Mouse (Mus musculus): ENCODE measurements around the gene Cox19. TPM values are rescaled to one million over a fixed set of nuclear protein-coding genes. Genes with fewer than 3 reads are reported as not detected.

The Cox19 gene
- polyA plus RNA-seq, 1 experiment from 2014 or later = 120 TPM

DNA sequence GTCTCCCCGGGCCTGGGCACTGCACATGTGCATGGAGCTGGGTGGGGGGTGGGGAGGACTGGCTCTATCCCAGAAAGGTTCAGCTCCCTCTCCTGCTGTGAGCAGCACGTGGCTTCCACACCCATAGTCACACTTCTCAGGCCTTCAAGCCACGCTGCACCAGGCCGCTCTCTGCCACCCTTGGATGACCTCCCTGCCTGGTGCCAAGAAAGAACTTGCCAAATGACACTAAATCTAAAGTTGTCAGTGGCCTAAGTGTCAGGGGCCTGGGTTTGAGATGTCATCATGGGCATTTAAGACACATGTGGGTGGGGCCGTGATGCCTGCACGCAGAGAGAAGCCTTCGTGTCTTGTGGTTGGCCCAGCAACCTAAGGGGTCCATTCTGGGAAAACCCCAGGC, 30.8 kb downstream of the Cox19 start:
- Histone ChIP-seq H3K4me2 (no peak overlapping the region), H3K9me3 (no peaks in the 10 kb centered on the region), H3K36me3 (no peaks in the 10 kb centered on the region), H3K4me3 (no peak overlapping the region), H3K9ac (no peak overlapping the region), H3K27me3 (peaks cover 23% of the 10 kb centered on the region), H3K4me1 (replicated peaks) (peaks cover 22% of the 10 kb centered on the region), H3K27ac (replicated peaks) (no peak overlapping the region)
- ATAC-seq (ENCODE audit: low read depth) = no peak
- WGBS = 74% methylated on average over 7 of the region's 7 CpGs

DNA sequence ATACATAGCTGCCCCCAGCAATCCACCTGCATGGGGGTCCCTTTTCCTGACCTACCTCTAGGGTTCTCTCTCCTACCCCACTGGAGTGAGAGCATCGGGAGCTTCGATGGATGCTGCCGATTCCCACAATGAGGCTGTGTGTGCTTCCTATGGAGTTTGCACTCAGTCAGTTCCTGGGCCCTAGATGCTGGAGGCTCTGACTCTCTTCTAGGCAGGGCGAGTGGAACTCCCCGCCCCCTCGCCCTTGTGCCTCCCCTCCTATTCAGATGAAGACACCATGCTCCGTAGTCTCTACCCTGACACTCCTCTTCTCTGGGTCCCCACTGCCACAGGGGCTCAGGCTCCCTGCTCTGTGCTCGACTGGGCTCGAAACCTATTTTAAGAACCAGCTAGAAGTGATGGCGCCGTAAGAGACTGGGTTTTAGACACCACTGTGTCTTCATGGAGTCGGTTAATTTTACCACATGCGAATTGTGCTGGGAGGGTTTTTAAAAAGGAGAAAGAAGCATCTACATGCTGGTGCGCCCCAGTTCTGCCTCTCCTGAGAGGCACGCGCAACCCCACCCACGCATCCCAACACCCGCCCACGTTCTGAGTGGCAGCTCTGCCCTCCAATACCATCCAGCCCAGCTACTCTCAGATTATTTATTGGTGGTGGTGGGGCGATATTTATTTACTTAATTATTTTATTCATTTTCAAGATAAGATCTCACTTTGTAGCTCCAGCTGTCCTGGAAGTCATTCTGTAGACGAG, 33.3 kb downstream of the Cox19 start:
- H3K4me3 ChIP-seq = no peak overlapping the region
- 66% methylated on average over 21 of the region's 21 CpGs for WGBS
- no peaks in the 10 kb centered on the region; the same call in 1 of the 2 replicates for H3K27me3 ChIP-seq
- ATAC-seq (ENCODE audit: low read depth) = no peak
- H3K36me3 ChIP-seq = no peaks in the 10 kb centered on the region
- no peak overlapping the region for H3K4me2 ChIP-seq
- H3K4me1 ChIP-seq (replicated peaks) = 0 out of 2 replicates have a peak, but pooled peaks cover 3% of the 10 kb centered on the region
- H3K9ac ChIP-seq = no peak overlapping the region
- no peaks in the 10 kb centered on the region for H3K9me3 ChIP-seq
- H3K27ac ChIP-seq (replicated peaks) = no peak overlapping the region

GRCm38 (mm10) chr5:139316982-139317675, 34.1 kb downstream of the Cox19 start:
- 82% methylated on average over 6 of the region's 6 CpGs for WGBS
- Histone ChIP-seq H3K27me3 (no peaks in the 10 kb centered on the region), H3K4me3 (no peak overlapping the region), H3K9ac (no peak overlapping the region), H3K4me1 (replicated peaks) (no peaks in the 10 kb centered on the region), H3K9me3 (no peaks in the 10 kb centered on the region), H3K4me2 (no peak overlapping the region), H3K36me3 (no peaks in the 10 kb centered on the region), H3K27ac (replicated peaks) (no peak overlapping the region)
- no peak for ATAC-seq (ENCODE audit: low read depth)

GRCm38 (mm10) chr5:139314941-139315642, 36.1 kb downstream of the Cox19 start:
- no peaks in the 10 kb centered on the region for H3K27me3 ChIP-seq
- H3K36me3 ChIP-seq = no peaks in the 10 kb centered on the region
- no peak overlapping the region for H3K4me2 ChIP-seq
- H3K4me1 ChIP-seq (replicated peaks) = no peaks in the 10 kb centered on the region
- 83% methylated on average over 12 of the region's 12 CpGs for WGBS
- no peak overlapping the region for H3K9ac ChIP-seq
- no peak overlapping the region for H3K4me3 ChIP-seq
- H3K27ac ChIP-seq (replicated peaks) = no peak overlapping the region
- no peak for ATAC-seq (ENCODE audit: low read depth)
- H3K9me3 ChIP-seq = no peaks in the 10 kb centered on the region

- no peaks in the 10 kb centered on the region for H3K9me3 ChIP-seq
- 80% methylated on average over 9 of the region's 9 CpGs for WGBS
Measured at GRCm38 (mm10) chr5:139313536-139313935, 37.7 kb downstream of the Cox19 start.

GRCm38 (mm10) chr5:139311822-139312221, 39.4 kb downstream of the Cox19 start:
- H3K4me2 ChIP-seq = no peak overlapping the region
- H3K4me1 ChIP-seq (replicated peaks) = no peaks in the 10 kb centered on the region
- no peaks in the 10 kb centered on the region for H3K36me3 ChIP-seq
- no peak for ATAC-seq (ENCODE audit: low read depth)
- 88% methylated on average over 9 of the region's 9 CpGs for WGBS
- H3K9me3 ChIP-seq = no peaks in the 10 kb centered on the region
- no peak overlapping the region for H3K27ac ChIP-seq (replicated peaks)
- H3K9ac ChIP-seq = no peak overlapping the region
- no peak overlapping the region for H3K4me3 ChIP-seq
- no peaks in the 10 kb centered on the region for H3K27me3 ChIP-seq

More at GRCm38 (mm10) chr5:139313536-139313935, 37.7 kb downstream of the Cox19 start:
- H3K27ac ChIP-seq (replicated peaks) = no peak overlapping the region
- no peak for ATAC-seq (ENCODE audit: low read depth)
- no peaks in the 10 kb centered on the region for H3K36me3 ChIP-seq
- H3K27me3 ChIP-seq = no peaks in the 10 kb centered on the region
- H3K9ac ChIP-seq = no peak overlapping the region
- no peak overlapping the region for H3K4me2 ChIP-seq
- H3K4me1 ChIP-seq (replicated peaks) = no peaks in the 10 kb centered on the region
- H3K4me3 ChIP-seq = no peak overlapping the region

DNA sequence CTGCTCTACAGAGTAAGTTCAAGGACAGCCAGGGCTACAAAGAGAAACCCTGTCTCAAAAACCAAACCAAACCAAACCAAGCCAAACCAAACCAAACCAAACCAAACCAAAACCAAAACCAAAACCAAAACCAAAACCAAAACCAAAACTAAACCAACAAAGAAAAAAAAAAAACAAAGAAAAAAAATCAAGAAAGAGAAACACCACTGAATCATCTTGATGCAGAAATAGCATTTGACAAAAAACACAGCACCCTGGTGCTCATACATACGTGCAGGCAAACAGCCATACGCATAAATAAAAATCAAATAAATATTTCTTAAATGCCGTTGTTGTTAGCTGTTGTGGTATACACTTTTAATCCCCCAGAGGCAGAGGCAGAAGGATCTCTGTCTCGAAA, 40.7 kb downstream of the Cox19 start:
- ATAC-seq (ENCODE audit: low read depth) = no peak
- WGBS = 85% methylated on average over 4 of the region's 4 CpGs

DNA sequence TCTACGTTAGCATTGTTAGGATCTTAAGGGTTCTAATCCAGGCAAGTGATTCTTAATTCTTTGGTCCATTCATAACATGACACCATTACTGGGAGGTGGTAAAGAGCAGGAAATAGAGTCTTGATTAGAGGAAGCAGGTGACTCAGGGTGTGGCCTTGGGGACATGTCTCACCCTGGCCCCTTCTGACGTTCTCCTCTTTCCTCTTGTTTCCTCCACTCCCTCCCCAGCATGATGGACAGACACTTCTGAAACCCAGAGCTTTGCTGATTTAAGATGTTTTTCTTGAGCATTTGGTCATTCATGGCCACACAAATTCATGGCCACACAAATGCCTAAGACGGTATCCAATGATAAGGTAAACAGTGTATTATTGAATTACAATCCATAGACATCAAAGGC, 41.3 kb downstream of the Cox19 start:
- Histone ChIP-seq H3K27ac (replicated peaks) (no peak overlapping the region), H3K4me2 (no peak overlapping the region), H3K4me1 (replicated peaks) (no peaks in the 10 kb centered on the region), H3K4me3 (no peak overlapping the region), H3K9me3 (no peaks in the 10 kb centered on the region), H3K9ac (no peak overlapping the region), H3K36me3 (no peaks in the 10 kb centered on the region), H3K27me3 (no peaks in the 10 kb centered on the region)
- 88% methylated on average over 3 of the region's 3 CpGs for WGBS
- no peak for ATAC-seq (ENCODE audit: low read depth)

More for the DNA sequence above, 40.7 kb downstream of the Cox19 start:
- no peak overlapping the region for H3K9ac ChIP-seq
- H3K27me3 ChIP-seq = no peaks in the 10 kb centered on the region
- H3K9me3 ChIP-seq = no peaks in the 10 kb centered on the region
- no peaks in the 10 kb centered on the region for H3K4me1 ChIP-seq (replicated peaks)
- no peak overlapping the region for H3K4me3 ChIP-seq
- H3K4me2 ChIP-seq = no peak overlapping the region
- no peaks in the 10 kb centered on the region for H3K36me3 ChIP-seq
- H3K27ac ChIP-seq (replicated peaks) = no peak overlapping the region

DNA sequence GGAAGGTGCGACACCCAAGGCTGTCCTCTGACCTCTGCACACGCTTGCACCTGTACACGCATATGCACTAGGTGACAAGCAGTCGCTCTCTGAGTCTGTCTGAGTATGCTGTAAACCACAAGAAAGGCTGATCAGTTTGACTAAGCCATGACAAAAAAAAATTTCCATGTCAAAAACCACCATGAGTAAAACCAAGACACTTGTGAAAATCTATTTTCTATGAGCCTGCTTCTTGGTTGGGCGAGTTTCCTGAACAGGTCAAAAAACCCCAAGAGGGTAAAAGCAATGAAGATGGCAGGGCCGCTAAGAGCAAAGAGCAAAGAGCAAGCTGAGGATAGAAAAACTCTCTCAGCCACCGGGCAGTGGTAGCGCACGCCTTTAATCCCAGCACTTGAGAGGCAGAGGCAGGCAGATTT, 47.6 kb downstream of the Cox19 start:
- Histone ChIP-seq H3K9me3 (no peaks in the 10 kb centered on the region), H3K4me1 (replicated peaks) (no peaks in the 10 kb centered on the region), H3K9ac (no peak overlapping the region), H3K27me3 (no peaks in the 10 kb centered on the region), H3K36me3 (no peaks in the 10 kb centered on the region), H3K4me3 (no peak overlapping the region), H3K4me2 (no peak overlapping the region), H3K27ac (replicated peaks) (no peak overlapping the region)
- 85% methylated on average over 9 of the region's 9 CpGs for WGBS
- no peak for ATAC-seq (ENCODE audit: low read depth)

GRCm38 (mm10) chr5:139302101-139302500, 49.1 kb downstream of the Cox19 start:
- Histone ChIP-seq H3K36me3 (no peaks in the 10 kb centered on the region), H3K4me1 (replicated peaks) (no peaks in the 10 kb centered on the region), H3K9me3 (no peaks in the 10 kb centered on the region), H3K4me3 (no peak overlapping the region), H3K27ac (replicated peaks) (no peak overlapping the region), H3K27me3 (no peaks in the 10 kb centered on the region), H3K4me2 (no peak overlapping the region), H3K9ac (no peak overlapping the region)
- no peak for ATAC-seq (ENCODE audit: low read depth)
- 88% methylated on average over 6 of the region's 6 CpGs for WGBS

GRCm38 (mm10) chr5:139297745-139298144, 53.5 kb downstream of the Cox19 start:
- no peak overlapping the region for H3K4me2 ChIP-seq
- H3K4me1 ChIP-seq (replicated peaks) = no peaks in the 10 kb centered on the region
- H3K27ac ChIP-seq (replicated peaks) = no peak overlapping the region
- no peaks in the 10 kb centered on the region for H3K27me3 ChIP-seq
- no peak for ATAC-seq (ENCODE audit: low read depth)
- 77% methylated on average over 5 of the region's 5 CpGs for WGBS
- H3K9ac ChIP-seq = no peak overlapping the region
- no peak overlapping the region for H3K4me3 ChIP-seq
- H3K9me3 ChIP-seq = no peaks in the 10 kb centered on the region
- H3K36me3 ChIP-seq = 0 out of 2 replicates have a peak, but pooled peaks cover 4% of the 10 kb centered on the region

DNA sequence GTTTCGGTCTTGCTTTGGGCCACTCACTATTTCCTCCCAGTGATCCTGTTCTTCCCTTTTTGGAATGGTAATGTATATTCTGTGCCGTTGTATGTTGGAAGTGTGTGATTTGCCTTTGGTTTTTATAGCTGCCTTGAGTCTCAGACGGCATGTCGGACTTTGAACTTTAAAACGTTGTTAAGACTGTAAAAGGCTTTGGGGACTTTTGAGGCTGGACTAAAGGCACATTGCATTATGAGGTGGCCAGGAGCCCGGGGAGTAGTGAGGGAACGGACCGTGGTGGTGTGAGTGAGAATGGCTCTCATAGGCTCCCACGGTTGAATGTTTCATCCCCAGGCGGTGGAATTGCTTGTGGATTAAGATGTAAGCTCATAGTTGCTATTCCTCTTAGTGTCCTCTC, 54.1 kb downstream of the Cox19 start:
- no peaks in the 10 kb centered on the region for H3K9me3 ChIP-seq
- no peaks in the 10 kb centered on the region for H3K27me3 ChIP-seq
- 90% methylated on average over 10 of the region's 10 CpGs for WGBS
- ATAC-seq (ENCODE audit: low read depth) = no peak
- H3K4me3 ChIP-seq = no peak overlapping the region
- H3K9ac ChIP-seq = no peak overlapping the region
- H3K4me1 ChIP-seq (replicated peaks) = no peaks in the 10 kb centered on the region
- H3K36me3 ChIP-seq = 0 out of 2 replicates have a peak, but pooled peaks cover 4% of the 10 kb centered on the region
- no peak overlapping the region for H3K27ac ChIP-seq (replicated peaks)
- H3K4me2 ChIP-seq = no peak overlapping the region

Data from neural tube, embryonic 13.5 days (tissue).